Mouse (Mus musculus) gastrocnemius, postnatal 10 days (tissue): ENCODE data around the gene Zpr1. TPM values are rescaled to one million over a fixed set of nuclear protein-coding genes. Genes with fewer than 3 reads are reported as not detected.
"Not testable (repeated sequence)": the region's sequence is repeated elsewhere in the genome, so short reads cannot be mapped to it uniquely, and the experiment has no call there.

Experiments used
- DNase-seq: peaks from one replicate; pipeline ENCODE4 v3.0.0; 2021; ENCODE audit warnings: mixed read lengths
- total RNA-seq, 2 experiments: library from RNA; stranded (reverse); gene quantifications; 2 replicates each; pipeline ENCODE4 v1.2.3; 2021

Zpr1 gene
- total RNA-seq, 2 experiments from 2014 or later, result 17.0 to 17.9 TPM

DNA sequence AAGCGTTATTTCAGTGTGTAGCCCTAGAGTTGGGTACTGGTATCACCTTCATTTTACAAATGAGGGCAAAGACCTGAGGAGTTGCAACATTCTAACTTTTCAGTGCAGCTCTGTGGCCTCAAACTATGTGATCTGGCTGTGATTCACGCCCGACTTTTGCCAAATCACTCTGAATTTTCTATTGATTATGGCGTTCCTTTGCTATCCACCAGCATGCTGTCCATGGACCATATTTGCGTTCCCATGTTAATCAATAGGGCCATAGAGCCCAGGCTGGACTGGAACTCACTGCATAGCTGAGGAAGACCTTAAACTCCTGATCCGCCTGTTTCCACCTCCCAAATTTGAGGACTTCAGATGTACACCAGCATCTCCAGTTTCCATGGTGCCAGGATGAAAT lies 13.8 kb upstream of the Zpr1 start:
- no peak for DNase-seq

- DNase-seq, result no peak
These were observed 11.7 kb upstream of the Zpr1 start for GRCm38 (mm10) chr9:46261131-46261530.

GRCm38 (mm10) chr9:46268343-46268873 lies 4.5 kb upstream of the Zpr1 start, which contains the start of gene Apoa5:
Apoa5 (plus strand) TSS chr9:46268633.
- no peak for DNase-seq

GRCm38 (mm10) chr9:46269125-46269524 lies 3.7 kb upstream of the Zpr1 start:
- no peak for DNase-seq

DNA sequence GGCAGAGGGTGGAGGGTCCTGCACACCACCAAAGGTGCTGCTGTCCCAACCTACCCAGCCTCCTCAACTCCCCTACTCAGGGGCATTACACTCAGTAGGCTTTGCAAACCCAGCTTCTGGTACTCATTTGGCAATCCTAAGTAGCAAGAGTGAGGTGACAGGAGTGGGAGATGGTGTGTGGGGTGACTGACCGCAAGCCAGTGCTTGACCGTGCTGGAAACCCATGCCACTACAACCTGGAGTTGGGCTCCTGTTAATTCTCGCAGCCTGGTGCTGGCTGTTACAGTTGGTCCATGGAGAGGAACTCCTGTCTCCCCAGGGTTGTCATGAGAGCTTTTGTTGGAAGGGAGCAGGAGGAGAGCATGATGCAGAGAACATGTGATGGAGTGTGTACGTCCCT lies 2.1 kb upstream of the Zpr1 start:
- no peak for DNase-seq

- no peak for DNase-seq
These were observed 794 bp upstream of the Zpr1 start for GRCm38 (mm10) chr9:46272070-46272469.

GRCm38 (mm10) chr9:46274494-46274893 lies 1.6 kb downstream of the Zpr1 start:
- DNase-seq, result no peak

GRCm38 (mm10) chr9:46282631-46283436 lies 10.0 kb downstream of the Zpr1 start, which contains the start of gene Bud13:
Bud13 (plus strand) TSS chr9:46283008.
- DNase-seq, result peak; percentile 96

- no peak for DNase-seq
These were observed 25.5 kb downstream of the Zpr1 start for GRCm38 (mm10) chr9:46298381-46298780.

- DNase-seq, result peak; percentile 51
These were observed 29.3 kb downstream of the Zpr1 start for GRCm38 (mm10) chr9:46302142-46302541.

- DNase-seq, result no peak
These were observed 36.3 kb downstream of the Zpr1 start for GRCm38 (mm10) chr9:46309121-46309520.

- DNase-seq, result peak; percentile 62
These were observed 41.6 kb downstream of the Zpr1 start for GRCm38 (mm10) chr9:46314507-46314906.

DNA sequence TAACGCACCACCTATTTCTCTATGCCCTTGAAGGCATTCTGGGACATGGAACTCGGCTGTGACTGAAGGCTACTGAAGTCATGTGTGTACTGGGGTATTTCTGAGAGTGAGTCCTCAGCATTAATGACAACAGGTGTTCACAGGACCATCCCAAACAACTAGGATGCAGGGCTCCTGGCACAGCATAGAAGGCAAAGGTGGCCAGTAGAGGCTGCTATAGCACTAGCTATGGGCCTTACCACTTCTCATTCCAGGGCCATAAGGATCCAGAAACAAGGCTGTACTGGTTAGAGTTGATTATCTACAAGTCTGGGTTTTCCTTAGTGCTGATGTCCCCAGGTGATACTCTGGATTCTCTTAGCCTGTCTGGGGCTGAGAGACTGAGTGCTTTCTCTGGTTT lies 42.1 kb downstream of the Zpr1 start:
- DNase-seq, result no peak

GRCm38 (mm10) chr9:46315807-46316365 lies 43.0 kb downstream of the Zpr1 start:
- no peak for DNase-seq

DNA sequence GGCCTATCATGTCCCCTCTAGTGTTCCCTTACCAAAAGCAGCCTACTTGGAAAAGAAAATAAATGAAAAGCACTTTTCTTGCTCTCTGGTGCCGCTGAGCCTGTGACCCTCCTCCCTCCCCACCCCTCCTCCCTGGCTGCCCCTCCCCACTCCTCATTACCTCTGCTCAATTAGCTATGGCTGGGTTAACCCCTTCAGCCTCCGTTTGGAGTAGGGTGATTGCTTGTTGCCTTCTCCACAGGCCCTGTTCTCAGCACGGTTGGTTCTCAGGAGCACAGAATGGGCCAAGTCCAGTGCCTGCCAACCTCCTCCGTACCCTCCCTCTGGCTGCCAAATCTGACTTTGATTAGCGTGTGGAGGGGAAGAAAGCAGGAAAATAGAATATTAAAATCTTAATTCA lies 43.5 kb downstream of the Zpr1 start:
- no peak for DNase-seq

- no peak for DNase-seq
These were observed 44.0 kb downstream of the Zpr1 start for GRCm38 (mm10) chr9:46316909-46317308.

DNA sequence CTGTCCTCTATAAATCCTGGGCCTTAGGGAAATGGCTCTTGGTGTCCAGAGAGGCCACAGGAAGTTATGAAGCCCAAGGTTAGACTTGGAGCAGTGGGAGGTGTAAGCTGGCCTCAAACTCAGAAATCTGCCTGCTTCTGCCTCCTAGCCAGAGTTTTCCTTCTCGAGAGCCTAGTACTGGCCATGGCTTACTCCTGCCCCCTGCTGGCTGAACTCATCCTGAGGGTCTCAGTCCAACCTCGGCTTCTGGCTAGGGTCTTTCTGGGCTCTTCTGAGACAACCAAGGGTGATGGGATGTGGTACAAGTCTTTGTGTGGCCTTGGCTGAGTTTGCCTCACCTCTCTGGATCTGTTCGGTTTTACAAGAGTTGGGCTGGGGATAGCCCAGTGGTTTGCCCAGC lies 45.1 kb downstream of the Zpr1 start:
- DNase-seq, result no peak

- not testable (repeated sequence) for DNase-seq
These were observed 47.0 kb downstream of the Zpr1 start, which contains the start of gene 4931429L15Rik for GRCm38 (mm10) chr9:46319886-46320285. 4931429L15Rik (minus strand) TSS chr9:46319986.

- no peak for DNase-seq
These were observed 47.6 kb downstream of the Zpr1 start for GRCm38 (mm10) chr9:46320461-46320860.

DNA sequence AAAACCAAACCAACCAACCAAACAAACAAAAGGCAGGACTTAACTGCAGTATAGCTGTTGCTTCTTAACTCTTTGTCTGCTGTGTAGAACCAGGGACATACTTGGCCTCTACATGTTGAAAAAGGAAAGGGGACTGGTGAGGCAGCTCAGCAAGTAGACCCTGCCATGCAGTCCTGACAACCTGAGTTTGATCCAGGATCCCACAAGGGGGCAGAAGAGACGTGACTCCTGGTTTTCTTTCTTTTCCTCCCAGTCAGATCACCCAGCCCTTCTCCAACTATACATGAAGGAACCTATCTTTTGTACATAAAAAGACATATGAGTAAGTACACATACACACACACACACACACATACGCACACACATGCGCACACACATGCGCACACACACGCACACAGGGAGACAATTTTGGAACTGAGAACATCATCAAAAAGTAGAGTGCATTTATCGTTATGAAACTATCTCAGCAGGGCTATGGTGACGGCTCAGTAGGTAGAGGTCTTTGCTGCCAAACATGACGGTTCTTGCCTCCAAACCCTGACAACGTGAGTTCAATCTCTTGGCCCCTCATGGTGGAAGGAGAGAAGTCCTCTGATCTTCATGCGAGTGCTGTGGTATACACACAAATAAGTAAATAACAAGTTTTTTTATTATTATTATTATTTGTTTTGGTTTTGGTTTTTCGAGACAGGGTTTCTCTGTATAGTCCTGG lies 54.0 kb downstream of the Zpr1 start:
- no peak for DNase-seq

DNA sequence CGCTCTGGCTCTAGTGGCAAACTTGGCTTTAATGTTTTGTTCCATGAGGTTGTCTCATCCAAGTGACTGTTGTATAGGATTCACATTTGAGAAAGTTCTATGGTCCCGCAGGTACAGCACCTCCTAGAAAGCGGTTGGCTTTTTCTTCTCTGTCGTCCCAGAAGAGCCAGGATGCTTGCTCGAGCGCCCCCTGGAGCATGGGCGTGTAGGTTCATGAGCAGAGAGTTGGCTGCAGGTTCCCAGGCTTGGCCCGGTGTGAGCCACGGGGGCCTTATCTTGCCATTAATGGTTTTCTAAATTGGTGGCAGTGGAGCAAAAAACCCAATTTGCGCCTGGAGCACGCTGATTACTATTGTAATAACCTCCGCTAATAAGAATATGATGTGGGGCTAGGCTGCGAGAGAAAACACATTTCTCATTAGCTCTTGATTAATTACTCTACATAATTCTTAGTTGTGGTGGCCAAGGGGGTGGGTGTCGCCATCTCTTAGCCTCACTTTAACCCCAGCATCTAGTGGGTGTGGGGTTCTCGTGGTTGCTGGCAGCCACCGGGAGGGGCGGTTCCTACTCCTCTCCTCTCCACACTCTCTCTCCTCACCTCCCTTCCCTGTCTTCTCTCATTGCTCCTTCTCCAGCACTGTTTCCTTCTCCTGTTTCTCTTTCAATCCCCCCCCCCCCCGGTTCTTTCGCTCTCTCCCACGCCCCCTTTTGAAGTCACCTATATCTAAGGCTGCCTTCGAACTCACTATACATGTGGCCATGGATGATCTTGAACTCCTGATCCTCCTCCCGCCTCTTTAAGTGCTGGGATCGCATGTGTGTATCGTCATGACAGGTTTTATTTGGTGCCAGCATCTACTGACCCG lies 55.1 kb downstream of the Zpr1 start:
- DNase-seq, result no peak
